Mouse (Mus musculus): ENCODE data around the gene Arl15. TPM values are rescaled to one million over a fixed set of nuclear protein-coding genes. Genes with fewer than 3 reads are reported as not detected.

Arl15 gene
- polyA plus RNA-seq, 1 experiment from 2014 or later = 1.5 TPM

DNA sequence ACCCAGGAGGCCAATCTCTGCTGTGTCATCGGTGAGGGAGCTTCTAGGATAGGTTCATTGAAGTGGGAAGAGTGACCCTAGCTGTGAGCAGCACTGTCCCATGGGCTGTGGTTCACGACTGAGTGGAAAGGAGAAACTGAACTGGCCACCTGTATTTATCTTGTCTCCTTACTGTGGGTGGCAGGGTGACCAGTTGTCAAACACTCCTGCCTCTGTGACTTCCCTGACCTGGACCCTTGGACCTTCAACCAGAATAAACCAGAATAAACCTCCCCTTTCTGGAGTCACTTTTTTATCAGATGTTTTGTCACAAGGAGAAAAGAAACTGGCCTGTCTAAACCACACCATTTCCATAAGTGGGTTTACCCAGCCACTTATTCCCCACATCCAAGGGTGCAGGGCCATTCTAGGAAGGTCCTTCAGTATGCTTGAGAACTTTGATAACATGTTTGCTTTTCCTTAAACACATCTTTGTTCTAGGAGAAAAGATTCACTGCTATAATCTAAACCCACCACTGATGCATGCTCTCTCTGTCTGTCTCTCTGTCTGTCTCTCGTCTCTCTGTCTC, 289.3 kb downstream of the Arl15 start:
- peaks cover 2% of the 10 kb centered on the region; the same call in 1 of the 2 replicates for H3K4me1 ChIP-seq (ENCODE audit: insufficient read depth)
- H3K9ac ChIP-seq (replicated peaks) = no peak overlapping the region
- H3K27me3 ChIP-seq (ENCODE audit: insufficient read depth, low read length) = no peaks in the 10 kb centered on the region
- H3K4me3 ChIP-seq (ENCODE audit: low read depth, low read length) = no peak overlapping the region
- no peak overlapping the region for H3K4me2 ChIP-seq (ENCODE audit: low read depth, low read length)
- H3K9me3 ChIP-seq (ENCODE audit: low read length) = no peaks in the 10 kb centered on the region
- 0 out of 2 replicates have a peak overlapping the region, but pooled peaks have one; percentile 37 for H3K27ac ChIP-seq (ENCODE audit: low read depth)
- peak; percentile 48; the same call in 1 of the 2 replicates for ATAC-seq
- 65% methylated on average over 3 of the region's 3 CpGs for WGBS (ENCODE audit: insufficient replicate concordance)
- no peaks in the 10 kb centered on the region for H3K36me3 ChIP-seq (replicated peaks; ENCODE audit: insufficient read depth, low read length)
- TF ChIP-seq CTCF (IDR thresholded peaks at IDR 0.05; ENCODE audit: low read depth) (no peak), EP300 (IDR thresholded peaks at IDR 0.05; ENCODE audit: low read depth) (no peak)
- no peak for DNase-seq

- H3K9me3 ChIP-seq (ENCODE audit: low read length) = no peaks in the 10 kb centered on the region
- WGBS (ENCODE audit: insufficient replicate concordance) = 87% methylated on average over 8 of the region's 8 CpGs
Measured at GRCm38 (mm10) chr13:114085442-114085841, 291.1 kb downstream of the Arl15 start.

GRCm38 (mm10) chr13:114086325-114086724, 292.0 kb downstream of the Arl15 start:
- Histone ChIP-seq H3K36me3 (replicated peaks; ENCODE audit: insufficient read depth, low read length) (no peaks in the 10 kb centered on the region), H3K9ac (replicated peaks) (no peak overlapping the region), H3K9me3 (ENCODE audit: low read length) (no peaks in the 10 kb centered on the region), H3K27me3 (ENCODE audit: insufficient read depth, low read length) (no peaks in the 10 kb centered on the region), H3K4me3 (ENCODE audit: low read depth, low read length) (no peak overlapping the region), H3K27ac (ENCODE audit: low read depth) (peak overlapping the region; percentile 75), H3K4me1 (ENCODE audit: insufficient read depth) (peaks cover 2% of the 10 kb centered on the region; the same call in 1 of the 2 replicates), H3K4me2 (ENCODE audit: low read depth, low read length) (no peak overlapping the region)
- TF ChIP-seq EP300 (IDR thresholded peaks at IDR 0.05; ENCODE audit: low read depth) (no peak), CTCF (IDR thresholded peaks at IDR 0.05; ENCODE audit: low read depth) (no peak)
- ATAC-seq = peak; percentile 76
- DNase-seq = peak; percentile 57
- WGBS (ENCODE audit: insufficient replicate concordance) = 48% methylated on average over 5 of the region's 5 CpGs

More at GRCm38 (mm10) chr13:114085442-114085841, 291.1 kb downstream of the Arl15 start:
- no peak overlapping the region for H3K4me2 ChIP-seq (ENCODE audit: low read depth, low read length)
- H3K9ac ChIP-seq (replicated peaks) = no peak overlapping the region
- no peak overlapping the region for H3K27ac ChIP-seq (ENCODE audit: low read depth)
- DNase-seq = no peak
- H3K4me3 ChIP-seq (ENCODE audit: low read depth, low read length) = no peak overlapping the region
- H3K36me3 ChIP-seq (replicated peaks; ENCODE audit: insufficient read depth, low read length) = no peaks in the 10 kb centered on the region
- H3K4me1 ChIP-seq (ENCODE audit: insufficient read depth) = peaks cover 2% of the 10 kb centered on the region; the same call in 1 of the 2 replicates
- TF ChIP-seq EP300 (IDR thresholded peaks at IDR 0.05; ENCODE audit: low read depth) (no peak), CTCF (IDR thresholded peaks at IDR 0.05; ENCODE audit: low read depth) (no peak)
- no peak for ATAC-seq
- H3K27me3 ChIP-seq (ENCODE audit: insufficient read depth, low read length) = no peaks in the 10 kb centered on the region

GRCm38 (mm10) chr13:114086801-114087200, 292.5 kb downstream of the Arl15 start:
- Histone ChIP-seq H3K36me3 (replicated peaks; ENCODE audit: insufficient read depth, low read length) (no peaks in the 10 kb centered on the region), H3K9me3 (ENCODE audit: low read length) (no peaks in the 10 kb centered on the region), H3K27ac (ENCODE audit: low read depth) (peak overlapping the region; percentile 75), H3K4me1 (ENCODE audit: insufficient read depth) (peaks cover 2% of the 10 kb centered on the region; the same call in 1 of the 2 replicates), H3K4me3 (ENCODE audit: low read depth, low read length) (no peak overlapping the region), H3K4me2 (ENCODE audit: low read depth, low read length) (no peak overlapping the region), H3K27me3 (ENCODE audit: insufficient read depth, low read length) (no peaks in the 10 kb centered on the region), H3K9ac (replicated peaks) (no peak overlapping the region)
- WGBS (ENCODE audit: insufficient replicate concordance) = 66% methylated on average over 5 of the region's 5 CpGs
- no peak for TF ChIP-seq EP300 (IDR thresholded peaks at IDR 0.05; ENCODE audit: low read depth)
- no peak for DNase-seq
- peak; percentile 47; the same call in 1 of the 2 replicates for ATAC-seq

- Histone ChIP-seq H3K9ac (replicated peaks) (no peak overlapping the region), H3K27ac (ENCODE audit: low read depth) (peak overlapping the region; percentile 36), H3K4me2 (ENCODE audit: low read depth, low read length) (no peak overlapping the region), H3K4me3 (ENCODE audit: low read depth, low read length) (no peak overlapping the region), H3K4me1 (ENCODE audit: insufficient read depth) (peaks cover 2% of the 10 kb centered on the region; the same call in 1 of the 2 replicates), H3K9me3 (ENCODE audit: low read length) (no peaks in the 10 kb centered on the region), H3K27me3 (ENCODE audit: insufficient read depth, low read length) (no peaks in the 10 kb centered on the region), H3K36me3 (replicated peaks; ENCODE audit: insufficient read depth, low read length) (no peaks in the 10 kb centered on the region)
- TF ChIP-seq CTCF (IDR thresholded peaks at IDR 0.05; ENCODE audit: low read depth) (no peak), EP300 (IDR thresholded peaks at IDR 0.05; ENCODE audit: low read depth) (no peak)
- WGBS (ENCODE audit: insufficient replicate concordance) = 76% methylated on average over 10 of the region's 10 CpGs
- DNase-seq (peak; percentile 29), ATAC-seq (peak; percentile 63)
Measured at GRCm38 (mm10) chr13:114087696-114088465, 293.6 kb downstream of the Arl15 start.

- no peaks in the 10 kb centered on the region; the same call in 1 of the 2 replicates for H3K4me1 ChIP-seq (ENCODE audit: insufficient read depth)
- TF ChIP-seq CTCF (IDR thresholded peaks at IDR 0.05; ENCODE audit: low read depth) (no peak), EP300 (IDR thresholded peaks at IDR 0.05; ENCODE audit: low read depth) (no peak)
- 85% methylated on average over 6 of the region's 6 CpGs for WGBS (ENCODE audit: insufficient replicate concordance)
- no peaks in the 10 kb centered on the region for H3K27me3 ChIP-seq (ENCODE audit: insufficient read depth, low read length)
- no peak for DNase-seq
- H3K9ac ChIP-seq (replicated peaks) = no peak overlapping the region
- H3K4me3 ChIP-seq (ENCODE audit: low read depth, low read length) = no peak overlapping the region
- no peak overlapping the region for H3K27ac ChIP-seq (ENCODE audit: low read depth)
- no peaks in the 10 kb centered on the region for H3K36me3 ChIP-seq (replicated peaks; ENCODE audit: insufficient read depth, low read length)
- H3K4me2 ChIP-seq (ENCODE audit: low read depth, low read length) = no peak overlapping the region
- no peak for ATAC-seq
- no peaks in the 10 kb centered on the region for H3K9me3 ChIP-seq (ENCODE audit: low read length)
Measured at GRCm38 (mm10) chr13:114090786-114091185, 296.5 kb downstream of the Arl15 start.
